Mouse (Mus musculus): Measurements from ENCODE around the gene Synrg.

Gene Synrg

GRCm38 (mm10) chr11:84073816-84074764 is 109.9 kb downstream of the Synrg start:
- DNase-seq (ENCODE audit: low spot score in 2 of 2) = no peak

GRCm38 (mm10) chr11:84077008-84077407 is 112.8 kb downstream of the Synrg start:
- no peak for DNase-seq (ENCODE audit: low spot score in 2 of 2)

- DNase-seq (ENCODE audit: low spot score in 2 of 2) = no peak
Observed at GRCm38 (mm10) chr11:84078601-84079000, 114.4 kb downstream of the Synrg start.

GRCm38 (mm10) chr11:84079361-84079760 is 115.1 kb downstream of the Synrg start:
- no peak for DNase-seq (ENCODE audit: low spot score in 2 of 2)

- no peak for DNase-seq (ENCODE audit: low spot score in 2 of 2)
Observed at GRCm38 (mm10) chr11:84079887-84080286, 115.7 kb downstream of the Synrg start.

- no peak for DNase-seq (ENCODE audit: low spot score in 2 of 2)
Observed at GRCm38 (mm10) chr11:84080327-84080726, 116.1 kb downstream of the Synrg start.

GRCm38 (mm10) chr11:84081901-84082300 is 117.7 kb downstream of the Synrg start:
- DNase-seq (ENCODE audit: low spot score in 2 of 2) = no peak

- no peak for DNase-seq (ENCODE audit: low spot score in 2 of 2)
Observed at GRCm38 (mm10) chr11:84090572-84090971, 126.3 kb downstream of the Synrg start.
